Mouse (Mus musculus) urinary bladder, postnatal 36 days (tissue): Measurements from ENCODE around the gene Tmem215.

ENCODE experiments used
- DNase-seq, 2 experiments: peaks; one replicate each; pipeline ENCODE4 v3.0.0; 2022; ENCODE audit warnings: low spot score in 2 of 2, mixed read lengths in 1 of 2

Tmem215 gene

DNA sequence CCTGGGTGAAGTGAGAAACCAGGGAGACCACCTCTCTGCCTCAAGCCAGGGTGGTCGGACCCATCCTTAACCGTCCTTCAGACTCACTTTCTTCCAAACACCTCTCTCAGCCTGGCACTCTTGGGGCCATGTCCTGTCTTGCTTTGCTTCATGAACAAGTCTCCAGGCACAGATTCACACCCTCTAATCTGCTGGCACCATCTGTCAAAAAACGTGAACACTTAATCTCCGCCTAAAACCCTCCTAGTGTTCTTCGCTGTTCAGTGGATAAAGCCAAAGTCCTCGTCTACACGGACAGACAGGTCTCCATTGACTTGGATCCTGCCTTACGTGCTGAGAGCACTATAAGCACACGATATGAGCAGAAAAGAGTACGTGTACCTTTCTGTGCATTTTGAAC, at the start of gene Tmem215:
Tmem215 (plus strand) TSS at position 301 of the 400 bp plus-strand sequence.
- no peak for DNase-seq

DNA sequence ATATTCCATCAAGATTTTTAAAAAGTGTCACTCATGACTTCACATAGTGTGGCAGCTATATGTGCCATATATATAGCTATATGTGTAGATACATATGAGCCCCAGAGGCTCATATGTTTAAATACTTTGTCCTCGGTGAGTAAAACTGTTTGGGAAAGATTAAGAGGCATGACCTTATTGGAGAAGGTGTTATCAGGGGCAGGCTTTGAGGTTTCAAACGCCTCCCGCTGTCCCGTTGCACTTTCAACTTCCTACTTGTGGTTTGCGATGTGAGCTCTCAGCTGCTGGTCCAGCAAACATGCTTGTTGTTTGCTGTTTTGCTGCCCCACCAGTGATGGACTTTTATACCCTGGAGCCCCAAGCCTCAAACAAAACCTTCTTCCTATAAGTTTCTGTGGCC, 40.1 kb upstream of the Tmem215 start:
- DNase-seq = no peak

DNA sequence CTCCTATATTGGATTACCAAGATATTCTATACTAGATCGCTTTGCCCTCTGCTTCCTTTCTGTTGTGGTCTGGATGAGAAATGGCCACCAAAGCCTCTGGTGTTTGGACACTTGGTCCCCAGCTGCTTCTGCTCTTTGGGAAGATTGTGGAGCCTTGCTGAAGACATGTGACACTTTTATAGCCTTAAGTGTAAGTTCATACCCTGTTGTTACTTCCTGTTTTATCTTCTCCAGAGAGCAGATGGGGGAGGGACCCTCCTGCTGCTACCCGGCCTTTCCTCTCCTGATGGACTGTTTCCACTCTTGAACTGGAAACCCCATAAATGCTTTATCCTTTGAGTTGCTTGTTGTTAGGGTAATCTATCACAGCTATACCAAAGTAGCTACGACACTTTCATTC, 38.6 kb upstream of the Tmem215 start:
- DNase-seq = no peak

GRCm38 (mm10) chr4:40434388-40434787, 37.6 kb upstream of the Tmem215 start:
- DNase-seq = no peak

GRCm38 (mm10) chr4:40443565-40443964, 28.4 kb upstream of the Tmem215 start:
- no peak for DNase-seq

DNA sequence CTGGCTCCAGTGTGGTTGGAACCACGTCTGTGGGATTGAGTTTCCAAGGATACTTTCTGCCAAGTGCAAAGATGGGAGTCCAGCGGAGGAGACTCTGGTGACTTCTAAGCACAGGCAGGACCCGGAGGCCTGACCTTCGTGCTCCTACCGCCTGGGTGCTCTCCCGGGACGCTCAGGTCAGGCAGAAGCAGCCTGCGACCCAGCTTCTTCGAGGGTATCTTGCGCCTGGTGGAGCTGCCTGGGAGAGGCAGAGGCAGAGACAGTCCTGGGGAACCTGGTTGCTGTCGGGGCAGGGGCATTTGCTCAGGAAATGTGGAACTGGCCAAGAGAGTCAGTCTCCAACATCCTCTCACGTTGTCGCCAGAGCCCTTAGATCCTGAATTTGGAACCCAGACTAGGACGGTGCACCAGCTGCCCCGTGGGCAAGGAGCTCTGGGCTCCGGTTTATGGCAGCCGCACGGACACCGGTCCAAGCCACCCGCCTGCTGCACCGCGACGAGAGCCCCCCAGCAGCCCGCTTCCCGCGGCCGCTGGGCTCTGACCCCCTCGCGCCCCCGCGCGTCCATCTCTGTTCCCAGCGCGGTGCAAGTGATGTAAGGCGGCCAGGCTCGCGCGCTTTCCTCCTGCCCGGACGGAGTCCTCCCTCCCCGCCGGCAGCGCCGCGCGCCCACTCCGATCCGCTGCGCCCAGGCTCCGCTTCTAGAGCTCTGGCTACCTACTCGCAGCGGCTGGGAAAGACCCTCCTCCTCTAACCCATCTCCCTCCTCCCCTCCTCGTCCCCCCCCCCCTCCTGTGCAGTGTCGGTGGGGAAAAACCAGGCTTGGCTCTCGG, 935 bp downstream of the Tmem215 start:
- DNase-seq = no peak

DNA sequence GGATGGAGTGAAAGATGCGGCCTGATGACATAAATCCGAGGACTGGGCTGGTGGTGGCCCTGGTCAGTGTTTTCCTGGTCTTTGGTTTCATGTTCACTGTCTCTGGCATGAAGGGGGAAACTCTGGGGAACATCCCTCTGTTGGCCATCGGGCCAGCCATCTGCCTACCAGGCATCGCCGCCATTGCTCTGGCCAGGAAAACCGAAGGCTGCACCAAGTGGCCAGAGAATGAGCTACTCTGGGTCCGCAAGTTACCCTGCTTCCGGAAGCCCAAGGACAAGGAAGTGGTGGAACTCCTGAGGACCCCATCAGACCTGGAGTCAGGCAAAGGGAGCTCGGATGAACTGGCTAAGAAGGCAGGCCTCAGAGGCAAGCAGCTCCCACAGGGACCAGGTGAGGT, 1.9 kb downstream of the Tmem215 start:
- no peak for DNase-seq

- DNase-seq = no peak
Measured at GRCm38 (mm10) chr4:40477963-40478362, 6.0 kb downstream of the Tmem215 start.

DNA sequence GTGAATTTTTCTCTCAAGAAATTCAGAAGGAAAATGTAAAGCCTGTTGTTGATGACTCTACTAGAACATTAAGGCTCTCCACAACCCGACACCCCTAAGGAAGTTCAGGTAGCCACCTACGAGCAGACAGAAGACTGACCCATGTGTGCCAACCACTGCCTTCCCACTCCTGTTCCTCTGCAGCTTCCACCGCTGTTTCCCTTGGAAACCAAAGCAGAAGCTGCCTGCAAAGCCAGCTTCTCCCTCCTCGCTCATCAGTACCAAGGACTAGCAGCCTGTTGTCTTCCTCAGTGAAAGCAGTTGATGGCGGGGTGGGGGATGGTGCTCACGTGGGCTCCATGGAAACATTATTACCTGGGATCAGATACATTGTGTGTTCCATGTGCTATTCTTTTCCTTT, 14.6 kb downstream of the Tmem215 start:
- DNase-seq = no peak

DNA sequence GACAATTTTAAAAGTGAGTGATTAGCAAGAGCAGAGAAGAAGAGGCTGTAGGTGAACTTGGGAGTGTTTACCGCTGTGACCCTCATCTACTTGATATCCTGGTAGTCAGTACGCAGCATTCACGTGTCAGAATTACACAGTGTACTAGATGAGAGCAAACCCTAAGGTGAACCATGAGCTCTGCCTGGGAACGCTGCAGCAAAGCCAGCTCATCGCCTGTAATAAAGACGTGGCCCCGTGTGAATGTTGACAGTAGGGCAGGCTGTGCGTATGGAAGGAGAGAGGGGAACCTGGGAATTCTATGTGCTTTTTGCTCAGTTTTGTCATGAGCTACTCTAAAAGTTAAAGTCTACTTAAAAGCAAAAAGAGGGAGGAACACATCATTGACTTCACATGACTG, 19.8 kb downstream of the Tmem215 start:
- DNase-seq = no peak

DNA sequence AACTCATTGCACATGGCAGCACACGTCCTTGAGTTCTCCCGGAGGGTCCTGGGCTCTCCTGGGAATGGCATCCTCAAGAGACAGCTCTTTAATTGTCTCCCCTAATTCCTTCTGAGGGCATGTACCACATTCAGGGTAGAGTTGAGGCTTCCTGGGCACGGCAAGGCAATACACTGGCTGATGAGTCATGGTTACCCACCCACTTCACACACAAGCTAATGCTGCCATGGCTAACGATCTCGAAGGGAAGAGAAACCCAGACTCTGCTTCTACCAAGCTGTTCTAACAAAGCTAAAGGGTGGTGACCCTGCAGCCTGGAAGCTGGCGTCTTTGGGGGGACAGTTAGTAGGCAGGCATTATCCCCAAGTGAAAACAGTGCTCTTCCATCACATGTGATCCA, 24.4 kb downstream of the Tmem215 start:
- DNase-seq = no peak

- no peak for DNase-seq
Measured at GRCm38 (mm10) chr4:40496828-40497227, 24.8 kb downstream of the Tmem215 start.

- no peak for DNase-seq
Measured at GRCm38 (mm10) chr4:40499812-40500591, 28.0 kb downstream of the Tmem215 start.

GRCm38 (mm10) chr4:40502459-40502858, 30.5 kb downstream of the Tmem215 start:
- DNase-seq = no peak

DNA sequence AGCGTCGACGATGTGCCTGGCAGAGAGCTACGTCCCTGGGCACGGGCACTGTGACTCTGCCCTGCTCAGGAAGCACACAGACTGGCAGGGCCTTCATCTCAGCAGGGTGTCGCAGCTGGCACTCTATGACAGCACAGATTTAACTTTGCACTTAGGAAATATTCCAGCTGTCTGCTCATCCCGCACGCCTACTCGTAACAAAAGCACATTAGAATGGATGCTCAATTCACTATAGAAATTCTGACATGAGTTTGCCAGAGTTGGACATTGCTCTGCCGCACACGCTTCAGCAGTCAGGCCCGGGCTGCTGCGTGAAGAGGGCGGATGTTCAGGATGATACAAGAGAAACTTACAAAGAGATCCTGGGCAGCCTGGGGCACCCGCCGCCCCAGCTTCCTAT, 37.6 kb downstream of the Tmem215 start:
- DNase-seq = no peak

DNA sequence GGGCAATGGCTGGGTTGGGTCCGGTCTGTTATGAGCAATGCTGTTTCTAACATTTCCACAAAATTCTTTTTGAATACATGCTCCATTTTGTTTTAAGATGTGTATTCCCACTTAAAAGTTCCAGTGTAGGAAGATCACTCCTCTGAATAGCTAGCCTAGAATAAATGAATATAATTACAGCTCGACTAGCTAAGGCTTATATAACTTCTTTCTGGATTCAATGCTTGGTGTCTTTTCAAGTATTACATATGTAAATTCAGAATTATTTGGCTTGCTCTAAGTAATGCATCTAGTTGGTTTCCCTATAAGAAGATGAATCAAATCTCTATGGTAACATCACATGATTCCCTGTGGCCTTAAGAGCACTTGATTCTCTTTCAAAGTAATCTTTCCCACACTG, 41.3 kb downstream of the Tmem215 start:
- DNase-seq = no peak

GRCm38 (mm10) chr4:40518545-40519324, 46.8 kb downstream of the Tmem215 start:
- DNase-seq = no peak
